Mouse (Mus musculus) right cerebral cortex, postnatal 14 days (tissue): ENCODE results near the gene Ap2a1.
"Not testable (repeated sequence)": the region's sequence is repeated elsewhere in the genome, so short reads cannot be mapped to it uniquely, and the experiment has no call there.

Experiments used
- DNase-seq: peaks from one replicate; pipeline ENCODE4 v3.0.0; 2022

Ap2a1 gene

GRCm38 (mm10) chr7:44893197-44893596 lies 36.1 kb downstream of the Ap2a1 start:
- no peak for DNase-seq

GRCm38 (mm10) chr7:44892276-44892921 lies 36.9 kb downstream of the Ap2a1 start, which contains the start of gene Med25:
Med25 (minus strand) TSS chr7:44892712.
- peak; percentile 88 for DNase-seq

GRCm38 (mm10) chr7:44891611-44892010 lies 37.7 kb downstream of the Ap2a1 start:
- no peak for DNase-seq

- DNase-seq: no peak
These were observed 38.6 kb downstream of the Ap2a1 start for GRCm38 (mm10) chr7:44890737-44891136.

- DNase-seq: no peak
These were observed 39.1 kb downstream of the Ap2a1 start for GRCm38 (mm10) chr7:44890180-44890579.

DNA sequence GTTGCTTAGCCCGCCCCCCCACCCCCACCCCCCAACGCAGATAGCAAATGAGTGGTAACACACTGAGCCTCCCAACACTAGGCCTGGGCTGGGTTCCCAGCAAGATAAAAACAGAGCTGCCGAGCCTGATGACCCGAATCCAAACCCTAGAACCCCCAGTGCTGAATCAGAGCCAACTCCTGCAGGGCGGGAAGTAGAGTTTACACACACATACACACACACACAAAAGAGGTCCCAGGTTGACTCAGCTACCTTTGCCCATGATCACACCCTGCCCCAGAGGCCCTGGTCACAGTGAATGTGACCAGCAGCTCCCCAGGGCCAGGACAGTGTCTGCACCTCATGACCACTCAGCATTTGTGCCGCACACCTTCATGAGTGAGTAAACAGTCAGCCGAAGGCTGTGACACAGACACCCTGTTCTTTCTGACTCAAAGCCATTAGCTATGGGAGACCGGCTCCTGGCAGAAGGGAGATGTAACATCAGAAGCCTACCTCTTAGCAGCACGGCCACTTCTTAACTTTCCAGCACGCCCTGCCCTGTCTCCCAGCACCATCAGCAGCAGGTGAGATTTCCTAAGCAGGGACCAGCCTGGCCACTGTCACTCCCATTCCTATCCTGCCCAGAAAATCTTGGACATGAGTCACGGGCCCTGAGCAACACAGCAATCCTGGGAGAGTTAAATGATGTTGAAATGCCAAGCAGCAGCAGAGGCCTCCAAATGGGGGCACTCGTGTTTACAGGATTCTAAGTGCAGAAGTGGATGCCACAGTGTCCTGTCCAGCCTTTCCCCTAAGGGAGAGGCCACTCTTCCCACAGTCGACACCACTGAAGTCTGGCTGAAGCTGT lies 40.8 kb downstream of the Ap2a1 start:
- no peak for DNase-seq

- no peak for DNase-seq
These were observed 42.3 kb downstream of the Ap2a1 start for GRCm38 (mm10) chr7:44886964-44887363.

- no peak for DNase-seq
These were observed 44.7 kb downstream of the Ap2a1 start for GRCm38 (mm10) chr7:44884637-44885036.

GRCm38 (mm10) chr7:44883036-44883435 lies 46.3 kb downstream of the Ap2a1 start:
- DNase-seq: no peak

DNA sequence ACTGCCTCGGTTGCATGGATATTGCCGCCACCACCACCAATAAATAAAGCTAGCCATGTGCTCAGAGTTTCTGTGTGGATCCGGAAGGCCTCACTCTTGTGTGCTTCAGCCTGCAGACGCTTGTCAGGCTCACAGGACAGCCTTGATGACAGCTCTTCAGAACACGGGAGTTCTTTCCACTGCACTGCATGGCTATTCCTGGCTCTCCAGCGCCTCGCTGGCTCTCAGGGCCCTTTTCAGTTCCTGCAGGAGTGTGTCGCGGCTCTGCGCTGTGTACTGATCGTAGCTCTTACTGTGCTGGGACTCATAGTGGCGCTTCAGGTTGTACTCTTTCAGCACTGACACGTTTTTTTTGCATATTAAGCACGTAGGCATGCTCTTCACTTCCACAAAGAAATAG lies 51.5 kb downstream of the Ap2a1 start:
- DNase-seq: no peak

DNA sequence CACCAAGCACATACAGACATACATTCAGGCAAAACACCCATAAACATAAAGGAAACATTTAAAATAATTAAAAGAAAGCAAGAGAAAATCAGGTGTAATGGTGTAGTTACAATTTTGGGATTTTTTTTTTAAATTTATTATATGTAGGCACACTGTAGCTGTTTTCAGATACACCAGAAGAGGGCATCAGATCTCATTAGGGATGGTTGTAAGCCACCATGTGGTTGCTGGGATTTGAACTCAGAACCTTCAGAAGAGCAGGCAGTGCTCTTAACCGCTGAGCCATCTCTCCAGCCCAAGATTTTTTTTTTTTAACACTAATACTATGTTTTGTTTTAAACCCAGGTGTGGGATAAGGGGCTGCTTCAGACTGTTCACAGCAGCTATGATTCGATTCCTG lies 57.5 kb downstream of the Ap2a1 start:
- DNase-seq: not testable (repeated sequence)

GRCm38 (mm10) chr7:44871181-44871580 lies 58.1 kb downstream of the Ap2a1 start:
- DNase-seq: no peak

GRCm38 (mm10) chr7:44870614-44871013 lies 58.7 kb downstream of the Ap2a1 start:
- DNase-seq: no peak

DNA sequence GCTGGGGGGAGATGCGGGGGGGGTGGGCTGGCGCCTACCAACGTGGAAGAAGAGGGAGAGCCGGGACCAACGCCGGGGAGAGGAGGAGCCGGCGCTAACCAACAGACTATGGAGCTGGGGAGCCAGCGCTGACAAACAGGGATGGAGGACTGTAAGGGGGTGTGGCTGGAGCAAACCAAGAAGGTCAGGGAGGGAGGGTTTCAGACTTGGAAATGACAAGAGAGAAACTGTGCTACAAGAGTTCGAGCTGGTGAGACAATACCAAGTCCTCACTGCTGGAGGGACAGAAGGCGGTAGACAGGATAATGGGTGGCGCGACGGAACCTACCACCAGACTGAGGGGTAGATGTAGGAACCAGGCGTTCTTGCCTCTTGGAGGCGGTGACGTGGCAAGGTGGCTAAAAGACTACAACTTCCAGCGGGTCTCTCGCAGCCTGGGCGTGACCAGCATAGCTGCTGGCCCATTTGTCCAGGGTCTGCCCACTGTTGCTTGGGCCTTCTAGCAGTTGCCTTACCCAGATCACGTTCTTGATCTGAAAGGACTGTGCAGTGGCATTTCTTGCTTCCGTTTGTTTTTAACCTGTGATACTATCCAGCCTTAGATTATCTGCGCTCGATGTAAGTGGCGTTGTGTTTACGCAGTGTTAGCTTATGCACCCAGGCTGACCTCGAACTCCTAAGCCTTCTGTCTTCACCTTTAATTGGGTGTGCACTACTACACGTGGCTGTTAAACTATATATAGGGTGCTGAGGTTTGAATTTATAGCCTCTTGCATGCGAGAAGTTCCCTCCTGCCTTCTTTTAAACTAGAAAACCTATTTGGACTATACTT lies 59.4 kb downstream of the Ap2a1 start, which contains the start of gene Ptov1:
Gene Ptov1 (minus strand): TSS at position 92 of the 832 bp plus-strand sequence.
- DNase-seq: peak; percentile 93

DNA sequence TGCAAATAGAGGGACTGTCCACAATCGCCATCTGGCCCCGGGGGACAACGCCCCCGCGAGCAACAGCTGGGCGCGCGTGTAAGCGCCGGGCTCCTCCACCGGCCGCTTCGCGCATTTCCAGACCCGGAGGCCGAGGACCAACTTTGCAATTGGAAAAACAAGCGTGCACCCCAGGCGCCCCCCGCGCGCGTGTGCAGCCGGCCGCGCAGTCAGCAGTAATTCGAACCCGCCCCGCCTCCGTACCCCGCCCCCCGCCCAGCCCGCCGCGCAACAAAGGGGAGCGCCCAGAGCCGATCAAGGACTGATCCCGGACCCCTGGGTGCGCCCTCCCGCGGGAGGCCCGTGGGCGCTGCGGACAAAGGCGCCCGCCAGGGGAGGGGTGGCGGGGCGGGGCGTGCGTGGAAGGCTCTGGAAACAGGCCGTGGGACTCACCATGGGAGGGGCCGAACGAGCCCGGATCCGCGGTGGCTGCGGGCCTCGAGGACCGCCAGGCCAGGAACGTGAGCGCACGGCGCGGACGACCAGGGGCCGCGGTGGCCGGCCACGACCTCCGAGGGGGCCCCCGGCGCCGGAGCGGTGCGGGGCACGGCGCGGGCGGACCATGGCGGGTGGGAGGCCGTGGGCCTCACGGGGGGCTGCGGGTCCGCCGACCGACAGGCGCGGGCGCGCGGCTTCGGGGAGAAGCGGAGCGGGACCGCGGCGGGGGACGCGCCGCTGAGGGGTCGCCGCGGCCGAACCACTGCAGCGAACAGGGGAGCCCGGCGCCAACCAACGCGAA lies 60.2 kb downstream of the Ap2a1 start:
- DNase-seq: peak; percentile 50

- DNase-seq: no peak
These were observed 60.8 kb downstream of the Ap2a1 start for GRCm38 (mm10) chr7:44868465-44868864.

- DNase-seq: no peak
These were observed 61.5 kb downstream of the Ap2a1 start for GRCm38 (mm10) chr7:44867802-44868201.

- DNase-seq: no peak
These were observed 62.1 kb downstream of the Ap2a1 start for GRCm38 (mm10) chr7:44867010-44867702.

DNA sequence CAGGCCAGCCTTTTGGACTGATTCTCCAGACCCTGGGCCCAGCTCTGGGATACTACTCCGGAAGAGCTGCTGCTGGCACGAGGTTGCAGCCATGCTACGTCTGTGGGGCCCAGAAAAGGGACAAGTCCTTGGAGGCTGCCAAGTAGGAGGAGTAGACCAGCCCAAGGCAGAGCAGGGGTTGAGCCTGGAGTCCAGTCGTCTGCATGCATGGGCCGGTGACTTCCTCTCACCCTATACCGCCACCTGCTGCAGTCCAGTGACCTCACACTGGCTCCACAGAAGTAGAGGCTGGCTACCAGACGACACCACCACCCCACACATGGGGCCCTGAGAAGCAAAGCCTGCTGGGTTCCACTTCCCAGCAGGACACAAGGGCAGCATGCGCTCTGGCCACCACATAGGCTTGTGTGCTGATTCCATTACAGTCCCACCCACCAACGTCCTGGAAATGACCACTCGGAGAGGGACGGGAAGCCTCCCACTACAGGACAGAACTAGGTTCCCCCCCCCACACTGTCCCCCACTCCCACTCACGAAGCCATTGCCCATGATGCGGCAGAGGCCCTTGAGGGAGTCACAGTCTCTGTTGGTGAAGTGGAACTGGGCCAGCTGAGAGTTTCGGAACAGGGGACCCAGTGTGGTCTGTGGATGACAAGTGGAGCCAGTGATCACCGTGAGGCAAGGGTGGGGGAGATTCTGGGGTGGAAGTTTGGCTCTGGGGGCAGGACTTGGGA lies 62.9 kb downstream of the Ap2a1 start:
- no peak for DNase-seq

GRCm38 (mm10) chr7:44864595-44865542 lies 64.4 kb downstream of the Ap2a1 start:
- no peak for DNase-seq
